ENCODE assay signal across 8 mouse cellular contexts in genomic region chr8:71366771-71367528, GRCm38 (mm10). TPM values are rescaled to one million over a fixed set of nuclear protein-coding genes. Genes with fewer than 3 reads are reported as not detected.
DNase-seq lines count a peak whose midpoint lies in the region; ATAC-seq and TF ChIP-seq lines count a peak whose summit lies in the region.

Gene Use1, plus strand, starts transcription at chr8:71366848.

- H3K9me3 ChIP-seq in CH12.LX (replicated peaks; ENCODE audit: low read length), result no peaks in the 10 kb centered on the region
- no peaks in the 10 kb centered on the region for H3K9me3 ChIP-seq in forebrain, embryonic 13.5 days (replicated peaks)
- H3K9me3 ChIP-seq in liver, postnatal 0 days (ENCODE audit: low read length), result no peaks in the 10 kb centered on the region
- no peaks in the 10 kb centered on the region for H3K9me3 ChIP-seq in neural tube, embryonic 14.5 days (ENCODE audit: control insufficient read depth, low read length)

- no peaks in the 10 kb centered on the region for H3K27me3 ChIP-seq in CH12.LX (replicated peaks)
- H3K27me3 ChIP-seq in forebrain, embryonic 13.5 days, result no peaks in the 10 kb centered on the region
- no peaks in the 10 kb centered on the region for H3K27me3 ChIP-seq in liver, postnatal 0 days (ENCODE audit: insufficient read depth, low read length)
- no peaks in the 10 kb centered on the region for H3K27me3 ChIP-seq in neural tube, embryonic 14.5 days (ENCODE audit: control insufficient read depth, insufficient read depth, low read length)

- DNase-seq in CH12.LX (ENCODE audit: extremely low read depth), result peak; percentile 97
- peak; percentile 88 for DNase-seq in c-Kit-positive CD71-positive TER-119-negative erythroid progenitor cells, embryonic 14.5 days (ENCODE audit: low read depth)
- peak; percentile 95 to 96 for DNase-seq in heart, postnatal 10 days
- peak; percentile 83 for DNase-seq in large intestine, adult 2 months (ENCODE audit: low read depth, low spot score)
- peak; percentile 92 for DNase-seq in liver, postnatal 0 days
- DNase-seq in testis, postnatal 10 days (ENCODE audit: low spot score), result peak; percentile 90

- H3K4me3 ChIP-seq in CH12.LX (replicated peaks in 1 of 3; ENCODE audit: low read depth in 2 of 3, low read length in 2 of 3, poor library complexity in 1 of 3), result peak within 1 kb of the TSS; percentile 69 to 79 (median 74)
- peak within 1 kb of the TSS; percentile 65 for H3K4me3 ChIP-seq in forebrain, embryonic 13.5 days
- peak within 1 kb of the TSS; percentile 67 for H3K4me3 ChIP-seq in liver, postnatal 0 days (ENCODE audit: low read depth, low read length)
- H3K4me3 ChIP-seq in neural tube, embryonic 14.5 days (ENCODE audit: low read depth, low read length), result peak within 1 kb of the TSS; percentile 51

- peak within 1 kb of the TSS; percentile 80 for H3K4me2 ChIP-seq in CH12.LX (ENCODE audit: insufficient read depth, low read depth, poor library complexity, severe bottlenecking)
- peak within 1 kb of the TSS; percentile 80 for H3K4me2 ChIP-seq in forebrain, embryonic 13.5 days
- peak within 1 kb of the TSS; percentile 83 for H3K4me2 ChIP-seq in liver, postnatal 0 days (ENCODE audit: low read depth, low read length)
- peak within 1 kb of the TSS; percentile 86 for H3K4me2 ChIP-seq in neural tube, embryonic 14.5 days (ENCODE audit: low read depth, low read length)

- H3K79me2 ChIP-seq in CH12.LX (replicated peaks; ENCODE audit: control insufficient read depth, extremely low read depth, insufficient read depth, poor library complexity, severe bottlenecking), result no peaks in the 10 kb centered on the region

- intact Hi-C loops in heart, postnatal 10 days (cut with DNase I), result no loop called here

- H3K9ac ChIP-seq in CH12.LX (ENCODE audit: insufficient read depth, low read depth), result peak within 1 kb of the TSS; percentile 79
- H3K9ac ChIP-seq in forebrain, embryonic 13.5 days, result peak within 1 kb of the TSS; percentile 63
- H3K9ac ChIP-seq in liver, postnatal 0 days (replicated peaks), result peak within 1 kb of the TSS; percentile 74
- H3K9ac ChIP-seq in neural tube, embryonic 14.5 days (replicated peaks; ENCODE audit: low read depth, low read length), result peak within 1 kb of the TSS; percentile 62

- TF ChIP-seq CTCF in CH12.LX (conservative IDR thresholded peaks at IDR 0.05 in 1 of 2, IDR thresholded peaks at IDR 0.05 in 1 of 2; ENCODE audit: low read depth in 2 of 2, low read length in 2 of 2), result no peak
- no peak for TF ChIP-seq CTCF in liver, postnatal 0 days (IDR thresholded peaks at IDR 0.05; ENCODE audit: low read depth)

- dilution Hi-C loops in CH12.LX (cut with MboI; ENCODE audit: extremely low pct_ligation_motif_present, extremely low pct_unique_long_range_greater_than_20kb, low sequenced_read_pairs), result no loop called here

- ATAC-seq in forebrain, embryonic 13.5 days, result peak; percentile 82
- ATAC-seq in liver, postnatal 0 days, result peak; percentile 67
- peak; percentile 78 for ATAC-seq in neural tube, embryonic 14.5 days (ENCODE audit: low read depth)

- peaks cover 15 to 35% of the 10 kb centered on the region in 2 experiments for H3K4me1 ChIP-seq in CH12.LX (ENCODE audit: control insufficient read depth in 1 of 2, insufficient read depth in 2 of 2)
- peaks cover 22% of the 10 kb centered on the region for H3K4me1 ChIP-seq in forebrain, embryonic 13.5 days
- peaks cover 22% of the 10 kb centered on the region for H3K4me1 ChIP-seq in liver, postnatal 0 days (ENCODE audit: insufficient read depth)
- peaks cover 13% of the 10 kb centered on the region for H3K4me1 ChIP-seq in neural tube, embryonic 14.5 days (ENCODE audit: control insufficient read depth, insufficient read depth, low read length)

- no peak for TF ChIP-seq EP300 in CH12.LX (IDR thresholded peaks at IDR 0.05; ENCODE audit: low read length)
- peak; percentile 61; the same call in 1 of the 2 replicates for TF ChIP-seq EP300 in liver, postnatal 0 days (IDR thresholded peaks at IDR 0.05; ENCODE audit: low read depth)

- TF ChIP-seq RAD21 in CH12.LX (IDR thresholded peaks at IDR 0.05; ENCODE audit: low read depth, low read length), result no peak

- H3K27ac ChIP-seq in CH12.LX (ENCODE audit: insufficient read depth, low read depth), result peak within 1 kb of the TSS; percentile 88
- peak within 1 kb of the TSS; percentile 86 for H3K27ac ChIP-seq in forebrain, embryonic 13.5 days
- peak within 1 kb of the TSS; percentile 90 for H3K27ac ChIP-seq in liver, postnatal 0 days (ENCODE audit: low read depth)
- H3K27ac ChIP-seq in neural tube, embryonic 14.5 days (ENCODE audit: low read depth, low read length), result peak within 1 kb of the TSS; percentile 93

- peak; percentile 64 for TF ChIP-seq POLR2A in CH12.LX (IDR thresholded peaks at IDR 0.05; ENCODE audit: low read depth, low read length)

- under 1% methylated on average over 56 of the region's 56 CpGs for WGBS in forebrain, embryonic 13.5 days
- under 1% methylated on average over 56 of the region's 56 CpGs for WGBS in large intestine, adult 2 months
- WGBS in liver, postnatal 0 days (ENCODE audit: insufficient replicate concordance), result under 1% methylated on average over 56 of the region's 56 CpGs
- under 1% methylated on average over 56 of the region's 56 CpGs for WGBS in neural tube, embryonic 14.5 days

- in situ Hi-C loops in CH12.LX (cut with MboI; ENCODE audit: low pct_ligation_motif_present, low pct_unique_long_range_greater_than_20kb, low sequenced_read_pairs), result no loop called here

- H3K36me3 ChIP-seq in CH12.LX (replicated peaks in 1 of 2; ENCODE audit: control insufficient read depth in 1 of 2, insufficient read depth in 1 of 2, low read length in 1 of 2), result peaks cover 11 to 25% of the 10 kb centered on the region in 2 experiments
- peaks cover 16% of the 10 kb centered on the region for H3K36me3 ChIP-seq in forebrain, embryonic 13.5 days (ENCODE audit: poor library complexity, severe bottlenecking)
- peaks cover 14% of the 10 kb centered on the region for H3K36me3 ChIP-seq in liver, postnatal 0 days (replicated peaks; ENCODE audit: insufficient read depth, low read length)
- H3K36me3 ChIP-seq in neural tube, embryonic 14.5 days (ENCODE audit: control insufficient read depth, insufficient read depth, low read length), result peaks cover 6% of the 10 kb centered on the region; the same call in 1 of the 2 replicates

TF ChIP-seq in CH12.LX, 34 proteins besides CTCF, POLR2A, EP300 and RAD21:
- peak; percentile 74; the same call in 1 of the 2 replicates for TF ChIP-seq POLR2AphosphoS2 (IDR thresholded peaks at IDR 0.05; ENCODE audit: low read depth, low read length)
- peak; percentile 95 for TF ChIP-seq MAX (IDR thresholded peaks at IDR 0.05; ENCODE audit: low read length)
- TF ChIP-seq MAFK (IDR thresholded peaks at IDR 0.05; ENCODE audit: insufficient replicate concordance, low read length), result no peak
- no peak; the same call in 1 of the 2 replicates for TF ChIP-seq GABPA (IDR thresholded peaks at IDR 0.05; ENCODE audit: insufficient replicate concordance, low read depth, low read length)
- peak; percentile 32 for TF ChIP-seq ETS1 (conservative IDR thresholded peaks at IDR 0.05; ENCODE audit: low read depth, low read length)
- TF ChIP-seq USF1 (IDR thresholded peaks at IDR 0.05; ENCODE audit: low read depth, low read length), result no peak
- TF ChIP-seq TBP (conservative IDR thresholded peaks at IDR 0.05; ENCODE audit: low read depth, low read length), result peak; percentile 71
- peak; percentile 99 for TF ChIP-seq ELF1 (IDR thresholded peaks at IDR 0.05; ENCODE audit: low read depth, low read length)
- TF ChIP-seq SMC3 (IDR thresholded peaks at IDR 0.05; ENCODE audit: low read depth, low read length), result no peak
- TF ChIP-seq MAZ (IDR thresholded peaks at IDR 0.05; ENCODE audit: low read depth, low read length), result peak; percentile 40; the same call in 1 of the 2 replicates
- TF ChIP-seq ZC3H11A (IDR thresholded peaks at IDR 0.05; ENCODE audit: low read depth, low read length), result no peak
- peak; percentile 58; the same call in 1 of the 2 replicates for TF ChIP-seq CHD2 (IDR thresholded peaks at IDR 0.05; ENCODE audit: low read length)
- peak; percentile 72 for TF ChIP-seq NRF1 (IDR thresholded peaks at IDR 0.05; ENCODE audit: low read depth, low read length)
- peak; percentile 7; the same call in 1 of the 2 replicates for TF ChIP-seq MEF2A (IDR thresholded peaks at IDR 0.05; ENCODE audit: borderline replicate concordance, low read depth, low read length)
- TF ChIP-seq MXI1 (IDR thresholded peaks at IDR 0.05; ENCODE audit: low read depth, low read length), result peak; percentile 97
- TF ChIP-seq BHLHE40 (IDR thresholded peaks at IDR 0.05; ENCODE audit: low read depth, low read length), result peak; percentile 94
- TF ChIP-seq MYC (IDR thresholded peaks at IDR 0.05; ENCODE audit: low read depth, low read length), result peak; percentile 96
- peak; percentile 89; the same call in 1 of the 2 replicates for TF ChIP-seq KAT2A (IDR thresholded peaks at IDR 0.05; ENCODE audit: insufficient replicate concordance, low read length)
- TF ChIP-seq HCFC1 (IDR thresholded peaks at IDR 0.05; ENCODE audit: low read depth, low read length), result peak; percentile 93
- peak; percentile 63; the same call in 1 of the 2 replicates for TF ChIP-seq NELFE (IDR thresholded peaks at IDR 0.05; ENCODE audit: low read depth, low read length)
- peak; percentile 81 for TF ChIP-seq TCF12 (IDR thresholded peaks at IDR 0.05; ENCODE audit: low read depth, low read length)
- peak; percentile 64; the same call in 1 of the 2 replicates for TF ChIP-seq E2F4 (IDR thresholded peaks at IDR 0.05; ENCODE audit: insufficient replicate concordance, low read depth, low read length)
- peak; percentile 89 for TF ChIP-seq SIN3A (IDR thresholded peaks at IDR 0.05; ENCODE audit: low read length)

RNA-seq across cellular contexts. Expression of gene Use1, which starts in this region (rescaled TPM):
- total RNA-seq in CH12.LX (2012; rRNA removed), result 118 and 130 TPM in 2 replicates
- 69.6 and 78.4 TPM in 2 replicates for total RNA-seq in CH12.LX (2014; rRNA removed)
- polyA plus RNA-seq in CH12.LX (2012; ENCODE audit: insufficient read length, low read depth), result 98.7 and 111 TPM in 2 replicates
- 95.8 and 99.4 TPM in 2 replicates for polyA plus RNA-seq in forebrain, embryonic 13.5 days (2015; fragmentation: Nextera tagmentation; extraction: Ambion mirVana)
- 100 to 1,000 TPM; 110 to 116 TPM for total RNA-seq in heart, postnatal 10 days (2021)
- polyA plus RNA-seq in large intestine, adult 2 months (2012; rRNA removed), result 82.1 and 104 TPM in 2 replicates
- polyA plus RNA-seq in liver, postnatal 0 days (2015; fragmentation: Nextera tagmentation; extraction: Ambion mirVana), result 62.8 and 64.6 TPM in 2 replicates
- polyA plus RNA-seq in neural tube, embryonic 14.5 days (2014; fragmentation: Nextera tagmentation; extraction: Ambion mirVana), result 115 and 130 TPM in 2 replicates

Comparison
In these comparisons a context has a peak if more than half of its experiments do, and no peak if none do; other contexts are left out.
1. Peak in every context shown above with its lines: DNase-seq, ATAC-seq, H3K4me3 ChIP-seq and H3K27ac ChIP-seq.